Mouse (Mus musculus): ENCODE measurements around the gene Plekha8. TPM values are rescaled to one million over a fixed set of nuclear protein-coding genes. Genes with fewer than 3 reads are reported as not detected.

Gene Plekha8
- 37.8 TPM for polyA plus RNA-seq (2014; fragmentation: Illumina TruSeq; extraction: RNeasy Lipid Tissue Mini Kit (QIAGEN cat#74804); ENCODE audit: low replicate concordance)

GRCm38 (mm10) chr6:54594469-54595329 lies at the start of gene Plekha8:
Gene Plekha8, plus strand, starts transcription at chr6:54595111.

GRCm38 (mm10) chr6:54565665-54566545 lies 29.0 kb upstream of the Plekha8 start, which contains the start of gene Scrn1:
Gene Scrn1, minus strand, starts transcription at chr6:54566489.

GRCm38 (mm10) chr6:54597208-54597607 lies 2.3 kb downstream of the Plekha8 start, which contains the start of gene Fkbp14:
Gene Fkbp14, minus strand, starts transcription at chr6:54597308.

GRCm38 (mm10) chr6:54680891-54681745 lies 86.2 kb downstream of the Plekha8 start, which contains the start of gene Mturn:
Gene Mturn, plus strand, starts transcription at chr6:54681624.

Other genes with a start within 250 kb of the Plekha8 start
- gene Wipf3, start 165.5 kb upstream of the Plekha8 start, polyA plus RNA-seq (2014; fragmentation: Illumina TruSeq; extraction: RNeasy Lipid Tissue Mini Kit (QIAGEN cat#74804); ENCODE audit: low replicate concordance): 12.8 TPM
- gene Scrn1, start 28.6 kb upstream of the Plekha8 start, polyA plus RNA-seq (2014; fragmentation: Illumina TruSeq; extraction: RNeasy Lipid Tissue Mini Kit (QIAGEN cat#74804); ENCODE audit: low replicate concordance): 0.52 TPM
- gene Fkbp14, start 2.2 kb downstream of the Plekha8 start, polyA plus RNA-seq (2014; fragmentation: Illumina TruSeq; extraction: RNeasy Lipid Tissue Mini Kit (QIAGEN cat#74804); ENCODE audit: low replicate concordance): 8.1 TPM
- 2.9 TPM for gene Mturn, start 86.5 kb downstream of the Plekha8 start, polyA plus RNA-seq (2014; fragmentation: Illumina TruSeq; extraction: RNeasy Lipid Tissue Mini Kit (QIAGEN cat#74804); ENCODE audit: low replicate concordance)
- gene Znrf2, start 221.8 kb downstream of the Plekha8 start, polyA plus RNA-seq (2014; fragmentation: Illumina TruSeq; extraction: RNeasy Lipid Tissue Mini Kit (QIAGEN cat#74804); ENCODE audit: low replicate concordance): 55.6 TPM